Mouse (Mus musculus): ENCODE data around the gene Plcb1. TPM values are rescaled to one million over a fixed set of nuclear protein-coding genes. Genes with fewer than 3 reads are reported as not detected.

Plcb1 gene
- polyA plus RNA-seq (2017; shearing (Covaris generic)) = under 1 TPM in 1 of 2 experiments, not detected in 1; 0.17 TPM

GRCm38 (mm10) chr2:134785970-134786855 is at the start of gene Plcb1:
TSS of gene Plcb1 (plus strand) at chr2:134786067.

Other genes with a start within 250 kb of the Plcb1 start
- gene Hao1, start 231.7 kb upstream of the Plcb1 start, polyA plus RNA-seq (2017; shearing (Covaris generic)) = under 1 TPM in 1 of 2 experiments, not detected in 1; 0.23 TPM
- 10 to 100 TPM; 15.5 to 15.7 TPM for gene Tmx4, start 141.9 kb upstream of the Plcb1 start, polyA plus RNA-seq (2017; shearing (Covaris generic))